Mouse (Mus musculus): ENCODE measurements around the gene Kcnj6. TPM values are rescaled to one million over a fixed set of nuclear protein-coding genes. Genes with fewer than 3 reads are reported as not detected.
A peak's percentile ranks its signal among the peaks of the same experiment; 100 is the strongest.

Gene Kcnj6
- polyA plus RNA-seq, 1 experiment, result not detected

- TF ChIP-seq POLR2A (IDR thresholded peaks at IDR 0.05; ENCODE audit: insufficient read length, low read depth) (no peak), MYOG (IDR thresholded peaks at IDR 0.05; ENCODE audit: control insufficient read depth in 1 of 3, insufficient read depth in 1 of 3, insufficient read length in 2 of 3, low read depth in 2 of 3) (no peak), USF1 (IDR thresholded peaks at IDR 0.05; ENCODE audit: low read depth) (no peak), POLR2AphosphoS2 (IDR thresholded peaks at IDR 0.05; ENCODE audit: insufficient read length, low read depth) (no peak), MAX (IDR thresholded peaks at IDR 0.05; ENCODE audit: low read depth) (no peak), TCF3 (IDR thresholded peaks at IDR 0.05; ENCODE audit: insufficient read length, low read depth) (no peak), E2F4 (IDR thresholded peaks at IDR 0.05; ENCODE audit: insufficient read depth) (no peak), CEBPB (IDR thresholded peaks at IDR 0.05; ENCODE audit: insufficient read depth, poor library complexity, severe bottlenecking) (no peak), REST (IDR thresholded peaks at IDR 0.05; ENCODE audit: insufficient read depth, insufficient read length) (no peak), SRF (IDR thresholded peaks at IDR 0.05; ENCODE audit: control insufficient read depth, insufficient read length, low read depth) (no peak)
- Histone ChIP-seq H3K4me3 (no peak overlapping the region), H3ac (ENCODE audit: control insufficient read depth, insufficient read length) (no peak overlapping the region)
Observed at GRCm38 (mm10) chr16:94932702-94933101, 64.8 kb downstream of the Kcnj6 start.

GRCm38 (mm10) chr16:94931343-94932301 is 65.9 kb downstream of the Kcnj6 start:
- H3K4me2 ChIP-seq (ENCODE audit: low read depth), result no peak overlapping the region
- no peaks in the 10 kb centered on the region for H3K79me2 ChIP-seq (ENCODE audit: control insufficient read depth, insufficient read depth)
- no peak overlapping the region for H3K4me3 ChIP-seq
- H3K36me3 ChIP-seq (ENCODE audit: control insufficient read depth, insufficient read depth), result no peaks in the 10 kb centered on the region
- no peaks in the 10 kb centered on the region for H3K27me3 ChIP-seq (ENCODE audit: control insufficient read depth, insufficient read depth, insufficient read length)
- TF ChIP-seq TCF12 (IDR thresholded peaks at IDR 0.05; ENCODE audit: insufficient read depth, poor library complexity, severe bottlenecking) (no peak), MYOD1 (IDR thresholded peaks at IDR 0.05; ENCODE audit: control insufficient read depth in 1 of 3, insufficient read length in 2 of 3, low read depth in 2 of 3) (peak in 1 of 3 experiments; percentile 25)
- no peak overlapping the region for H3ac ChIP-seq (ENCODE audit: control insufficient read depth, insufficient read length)

More at GRCm38 (mm10) chr16:94932702-94933101, 64.8 kb downstream of the Kcnj6 start:
- Histone ChIP-seq H3K27me3 (ENCODE audit: control insufficient read depth, insufficient read depth, insufficient read length) (no peaks in the 10 kb centered on the region), H3K79me2 (ENCODE audit: control insufficient read depth, insufficient read depth) (no peaks in the 10 kb centered on the region), H3K4me2 (ENCODE audit: low read depth) (no peak overlapping the region), H3K36me3 (ENCODE audit: control insufficient read depth, insufficient read depth) (no peaks in the 10 kb centered on the region)

GRCm38 (mm10) chr16:94925364-94925763 is 72.1 kb downstream of the Kcnj6 start:
- H3K4me2 ChIP-seq (ENCODE audit: low read depth), result no peak overlapping the region
- no peaks in the 10 kb centered on the region for H3K79me2 ChIP-seq (ENCODE audit: control insufficient read depth, insufficient read depth)
- no peak overlapping the region for H3K4me3 ChIP-seq
- no peaks in the 10 kb centered on the region for H3K27me3 ChIP-seq (ENCODE audit: control insufficient read depth, insufficient read depth, insufficient read length)
- TF ChIP-seq SRF (IDR thresholded peaks at IDR 0.05; ENCODE audit: control insufficient read depth, insufficient read length, low read depth), result no peak
- TF ChIP-seq TCF12 (IDR thresholded peaks at IDR 0.05; ENCODE audit: insufficient read depth, poor library complexity, severe bottlenecking), result no peak
- TF ChIP-seq REST (IDR thresholded peaks at IDR 0.05; ENCODE audit: insufficient read depth, insufficient read length), result no peak
- no peak for TF ChIP-seq USF1 (IDR thresholded peaks at IDR 0.05; ENCODE audit: low read depth)
- TF ChIP-seq MYOD1 (IDR thresholded peaks at IDR 0.05; ENCODE audit: control insufficient read depth in 1 of 3, insufficient read length in 2 of 3, low read depth in 2 of 3), result no peak
- TF ChIP-seq TCF3 (IDR thresholded peaks at IDR 0.05; ENCODE audit: insufficient read length, low read depth), result no peak
- no peak for TF ChIP-seq POLR2AphosphoS2 (IDR thresholded peaks at IDR 0.05; ENCODE audit: insufficient read length, low read depth)
- no peak for TF ChIP-seq CEBPB (IDR thresholded peaks at IDR 0.05; ENCODE audit: insufficient read depth, poor library complexity, severe bottlenecking)
- TF ChIP-seq MYOG (IDR thresholded peaks at IDR 0.05; ENCODE audit: control insufficient read depth in 1 of 3, insufficient read depth in 1 of 3, insufficient read length in 2 of 3, low read depth in 2 of 3), result no peak
- TF ChIP-seq MAX (IDR thresholded peaks at IDR 0.05; ENCODE audit: low read depth), result no peak
- TF ChIP-seq E2F4 (IDR thresholded peaks at IDR 0.05; ENCODE audit: insufficient read depth), result no peak
- no peak for TF ChIP-seq POLR2A (IDR thresholded peaks at IDR 0.05; ENCODE audit: insufficient read length, low read depth)
- no peaks in the 10 kb centered on the region for H3K36me3 ChIP-seq (ENCODE audit: control insufficient read depth, insufficient read depth)
- H3ac ChIP-seq (ENCODE audit: control insufficient read depth, insufficient read length), result no peak overlapping the region

GRCm38 (mm10) chr16:94919177-94919576 is 78.3 kb downstream of the Kcnj6 start:
- H3ac ChIP-seq (ENCODE audit: control insufficient read depth, insufficient read length), result no peak overlapping the region
- TF ChIP-seq MAX (IDR thresholded peaks at IDR 0.05; ENCODE audit: low read depth) (no peak), E2F4 (IDR thresholded peaks at IDR 0.05; ENCODE audit: insufficient read depth) (no peak), TCF12 (IDR thresholded peaks at IDR 0.05; ENCODE audit: insufficient read depth, poor library complexity, severe bottlenecking) (no peak), CEBPB (IDR thresholded peaks at IDR 0.05; ENCODE audit: insufficient read depth, poor library complexity, severe bottlenecking) (no peak), USF1 (IDR thresholded peaks at IDR 0.05; ENCODE audit: low read depth) (no peak), POLR2A (IDR thresholded peaks at IDR 0.05; ENCODE audit: insufficient read length, low read depth) (no peak), POLR2AphosphoS2 (IDR thresholded peaks at IDR 0.05; ENCODE audit: insufficient read length, low read depth) (no peak), SRF (IDR thresholded peaks at IDR 0.05; ENCODE audit: control insufficient read depth, insufficient read length, low read depth) (no peak), MYOG (IDR thresholded peaks at IDR 0.05; ENCODE audit: control insufficient read depth in 1 of 3, insufficient read depth in 1 of 3, insufficient read length in 2 of 3, low read depth in 2 of 3) (no peak), TCF3 (IDR thresholded peaks at IDR 0.05; ENCODE audit: insufficient read length, low read depth) (no peak)
- H3K4me3 ChIP-seq, result no peak overlapping the region
- no peaks in the 10 kb centered on the region for H3K79me2 ChIP-seq (ENCODE audit: control insufficient read depth, insufficient read depth)
- H3K36me3 ChIP-seq (ENCODE audit: control insufficient read depth, insufficient read depth), result no peaks in the 10 kb centered on the region
- no peak overlapping the region for H3K4me2 ChIP-seq (ENCODE audit: low read depth)
- H3K27me3 ChIP-seq (ENCODE audit: control insufficient read depth, insufficient read depth, insufficient read length), result no peaks in the 10 kb centered on the region

Measured in myocyte (in vitro differentiated cells).